Mouse (Mus musculus): ENCODE measurements around the gene Prkaa1.
"Not testable (repeated sequence)": the region's sequence is repeated elsewhere in the genome, so short reads cannot be mapped to it uniquely, and the experiment has no call there.

The Prkaa1 gene

GRCm38 (mm10) chr15:5165121-5165773 is 21.6 kb downstream of the Prkaa1 start:
- no peak for DNase-seq (ENCODE audit: low spot score in 2 of 2)

- no peak for DNase-seq (ENCODE audit: low spot score in 2 of 2)
Measured at GRCm38 (mm10) chr15:5173217-5173820, 29.7 kb downstream of the Prkaa1 start.

- DNase-seq (ENCODE audit: low spot score in 2 of 2) = no peak
Measured at GRCm38 (mm10) chr15:5184668-5185330, 41.1 kb downstream of the Prkaa1 start.

GRCm38 (mm10) chr15:5185366-5186292 is 42.0 kb downstream of the Prkaa1 start, which contains the start of gene Ttc33:
Gene Ttc33 (plus strand): TSS chr15:5185525.
- peak; percentile 69 to 82 for DNase-seq (ENCODE audit: low spot score in 2 of 2)

- DNase-seq (ENCODE audit: low spot score in 2 of 2) = no peak
Measured at GRCm38 (mm10) chr15:5186293-5186675, 42.6 kb downstream of the Prkaa1 start.

- DNase-seq (ENCODE audit: low spot score in 2 of 2) = no peak
Measured at GRCm38 (mm10) chr15:5187116-5187515, 43.5 kb downstream of the Prkaa1 start.

GRCm38 (mm10) chr15:5188029-5188428 is 44.4 kb downstream of the Prkaa1 start:
- DNase-seq (ENCODE audit: low spot score in 2 of 2) = no peak

GRCm38 (mm10) chr15:5189504-5190093 is 45.9 kb downstream of the Prkaa1 start:
- no peak for DNase-seq (ENCODE audit: low spot score in 2 of 2)

GRCm38 (mm10) chr15:5193833-5194232 is 50.2 kb downstream of the Prkaa1 start:
- no peak for DNase-seq (ENCODE audit: low spot score in 2 of 2)

GRCm38 (mm10) chr15:5194446-5194845 is 50.8 kb downstream of the Prkaa1 start:
- DNase-seq (ENCODE audit: low spot score in 2 of 2) = no peak

GRCm38 (mm10) chr15:5194931-5195330 is 51.3 kb downstream of the Prkaa1 start:
- DNase-seq (ENCODE audit: low spot score in 2 of 2) = no peak

GRCm38 (mm10) chr15:5195987-5196514 is 52.4 kb downstream of the Prkaa1 start:
- DNase-seq (ENCODE audit: low spot score in 2 of 2) = no peak

- DNase-seq (ENCODE audit: low spot score in 2 of 2) = no peak
Measured at GRCm38 (mm10) chr15:5196691-5197090, 53.0 kb downstream of the Prkaa1 start.

GRCm38 (mm10) chr15:5205222-5205621 is 61.6 kb downstream of the Prkaa1 start:
- no peak for DNase-seq (ENCODE audit: low spot score in 2 of 2)

- no peak for DNase-seq (ENCODE audit: low spot score in 2 of 2)
Measured at GRCm38 (mm10) chr15:5209116-5209515, 65.5 kb downstream of the Prkaa1 start.

- DNase-seq (ENCODE audit: low spot score in 2 of 2) = no peak
Measured at GRCm38 (mm10) chr15:5220491-5220890, 76.8 kb downstream of the Prkaa1 start.

GRCm38 (mm10) chr15:5230746-5231145 is 87.1 kb downstream of the Prkaa1 start:
- not testable (repeated sequence) for DNase-seq (ENCODE audit: low spot score in 2 of 2)
